Mouse (Mus musculus) heart, embryonic 12.5 days (tissue): ENCODE data around the gene Ywhah. TPM values are rescaled to one million over a fixed set of nuclear protein-coding genes. Genes with fewer than 3 reads are reported as not detected.

Experiments used
- ATAC-seq: fragments of 200-750 bp; cut with Nextera tagmentation; 2 replicates; pipeline ENCODE4 v1.8.0; 2017; ENCODE audit warnings: moderate TSS enrichment, moderate library complexity; ENCODE audit not compliant: insufficient number of reproducible peaks, low FRiP score
- H3K27ac ChIP-seq: fragments of 300-500 bp; sonication (generic); 2 replicates; pipeline ENCODE4 v1.5.1; 2016; ENCODE audit warnings: mild to moderate bottlenecking, moderate library complexity; ENCODE audit not compliant: poor library complexity, severe bottlenecking
- H3K27me3 ChIP-seq: fragments of 300-500 bp; sonication (generic); replicated peaks from 2 replicates; pipeline ENCODE4 v1.6.1; 2016; ENCODE audit warnings: mild to moderate bottlenecking, moderate library complexity
- H3K36me3 ChIP-seq: fragments of 300-500 bp; sonication (generic); 2 replicates; pipeline ENCODE4 v1.6.1; 2016; ENCODE audit warnings: mild to moderate bottlenecking, moderate library complexity
- H3K4me1 ChIP-seq: fragments of 300-500 bp; sonication (generic); replicated peaks from 2 replicates; pipeline ENCODE4 v1.6.1; 2016; ENCODE audit warnings: mild to moderate bottlenecking
- H3K4me2 ChIP-seq: fragments of 300-500 bp; sonication (generic); 2 replicates; pipeline ENCODE4 v1.6.1; 2016; ENCODE audit warnings: mild to moderate bottlenecking, moderate library complexity
- H3K4me3 ChIP-seq: fragments of 300-500 bp; sonication (generic); 2 replicates; pipeline ENCODE4 v1.5.1; 2016; ENCODE audit warnings: mild to moderate bottlenecking
- H3K9ac ChIP-seq: fragments of 300-500 bp; sonication (generic); 2 replicates; pipeline ENCODE4 v1.6.1; 2016; ENCODE audit warnings: mild to moderate bottlenecking, moderate library complexity
- H3K9me3 ChIP-seq: fragments of 300-500 bp; sonication (generic); replicated peaks from 2 replicates; pipeline ENCODE4 v1.6.1; 2016; ENCODE audit warnings: mild to moderate bottlenecking, moderate library complexity
- WGBS: fragments of 180-500 bp; shearing (Covaris S2); methylation state at CpG from one replicate; pipeline ENCODE4 v1.1.7; 2016; 5-methylcytosine and 5-hydroxymethylcytosine counted together
- polyA plus RNA-seq: library from polyadenylated mRNA; unstranded; fragments of >200 nt; fragmentation: Nextera tagmentation; extraction: Ambion mirVana; gene quantifications from 2 replicates; pipeline ENCODE4 v1.2.1, GENCODE M21; 2016

The Ywhah gene
- 481 and 488 TPM in 2 replicates for polyA plus RNA-seq

DNA sequence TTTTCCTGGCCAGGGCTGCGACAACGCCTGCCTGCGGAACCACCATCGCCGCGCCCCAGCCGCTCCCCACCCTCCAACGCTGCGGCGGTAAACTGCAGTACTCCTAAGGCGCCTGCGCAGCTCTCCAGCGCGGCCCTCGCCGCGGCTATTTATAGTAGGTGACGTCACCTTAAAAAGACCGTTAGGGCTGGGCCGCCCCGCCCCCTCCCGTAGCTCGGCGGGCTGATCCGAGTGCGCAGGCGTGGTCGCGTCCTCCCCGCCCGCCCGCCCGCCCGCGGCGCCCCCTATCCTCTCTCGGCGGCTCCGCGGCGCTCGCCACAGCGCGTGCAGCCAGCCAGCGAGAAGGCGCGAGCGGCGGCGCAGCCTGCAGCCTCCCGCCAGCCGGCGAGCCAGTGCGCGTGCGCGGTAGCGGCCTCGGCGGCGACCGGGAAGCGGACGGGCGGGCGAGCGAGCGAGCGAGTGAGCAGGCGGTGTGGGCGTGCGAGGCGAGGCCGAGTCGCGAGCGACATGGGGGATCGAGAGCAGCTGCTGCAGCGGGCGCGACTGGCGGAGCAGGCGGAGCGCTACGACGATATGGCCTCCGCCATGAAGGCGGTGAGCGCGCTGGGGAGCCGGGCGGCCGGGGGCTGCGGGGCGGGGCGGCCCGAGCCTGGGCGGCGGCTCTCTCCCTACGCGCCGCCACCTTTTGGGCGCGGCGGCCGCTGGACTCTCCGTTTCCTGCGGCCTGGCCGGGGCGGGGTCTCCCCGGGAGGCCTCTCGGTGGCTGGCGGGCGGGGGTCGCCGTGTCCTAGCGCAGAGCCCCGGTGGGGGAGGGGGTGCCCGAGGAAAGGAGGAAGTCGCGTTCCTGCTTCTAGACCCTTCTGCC lies at the start of gene Ywhah:
Gene Ywhah (plus strand): TSS at position 256 of the 865 bp plus-strand sequence.
- H3K9ac ChIP-seq: peak within 1 kb of the TSS; percentile 95
- peaks cover 39% of the 10 kb centered on the region for H3K4me1 ChIP-seq
- H3K36me3 ChIP-seq: peaks cover 25% of the 10 kb centered on the region
- under 1% methylated on average over 82 of the region's 121 CpGs for WGBS
- ATAC-seq: peak; percentile 96
- peak within 1 kb of the TSS; percentile 79 for H3K4me3 ChIP-seq
- peak within 1 kb of the TSS; percentile 81 for H3K4me2 ChIP-seq
- no peaks in the 10 kb centered on the region for H3K9me3 ChIP-seq
- H3K27ac ChIP-seq: peak within 1 kb of the TSS; percentile 100
- H3K27me3 ChIP-seq: no peaks in the 10 kb centered on the region

DNA sequence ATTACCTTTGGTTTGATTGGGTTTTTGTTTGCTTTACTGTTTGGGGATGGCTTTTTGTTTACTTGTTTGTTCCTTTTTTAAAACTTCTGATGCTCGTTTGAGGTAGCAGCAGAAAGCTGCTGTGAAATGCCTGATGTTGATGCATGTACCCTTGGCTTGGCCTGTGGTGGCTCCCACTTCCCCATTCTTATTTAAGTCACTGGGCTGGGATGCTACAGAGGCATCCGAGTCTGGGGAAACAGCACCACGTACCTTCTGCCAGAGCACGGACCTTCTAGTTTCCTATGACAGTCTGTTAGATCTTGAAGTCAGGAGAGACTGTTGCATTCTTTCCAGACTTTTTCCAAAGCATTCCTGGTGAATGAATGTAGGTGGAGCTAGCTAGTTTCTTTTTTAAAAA lies 42.1 kb upstream of the Ywhah start:
- no peaks in the 10 kb centered on the region for H3K9me3 ChIP-seq
- no peaks in the 10 kb centered on the region for H3K27me3 ChIP-seq
- no peak overlapping the region for H3K9ac ChIP-seq
- no peak for ATAC-seq
- no peak overlapping the region for H3K4me3 ChIP-seq
- 77% methylated on average over 4 of the region's 4 CpGs for WGBS
- no peak overlapping the region for H3K4me2 ChIP-seq
- peaks cover 44% of the 10 kb centered on the region for H3K36me3 ChIP-seq
- 0 out of 2 replicates have a peak, but pooled peaks cover 8% of the 10 kb centered on the region for H3K4me1 ChIP-seq
- no peak overlapping the region for H3K27ac ChIP-seq

DNA sequence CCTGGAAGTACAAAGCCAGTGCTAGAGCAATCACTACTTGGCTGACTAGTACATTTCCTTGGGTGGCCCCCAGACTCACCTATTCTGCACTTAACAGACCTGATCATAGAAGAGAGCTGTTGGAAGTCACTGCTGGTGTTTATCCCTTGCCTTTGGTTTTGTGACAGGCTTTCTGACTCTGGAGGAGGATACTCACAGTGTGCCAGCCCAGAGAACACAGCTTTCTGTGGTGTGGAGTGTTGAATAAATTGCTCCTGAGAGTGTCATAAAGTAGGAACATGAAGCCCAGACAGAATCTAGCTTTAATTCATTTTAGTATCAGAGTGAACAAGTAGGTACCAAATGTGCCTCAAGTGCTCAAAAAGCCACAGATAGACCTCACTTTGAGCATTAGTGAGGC lies 41.4 kb upstream of the Ywhah start:
- Histone ChIP-seq H3K4me3 (no peak overlapping the region), H3K36me3 (peaks cover 47% of the 10 kb centered on the region), H3K9me3 (no peaks in the 10 kb centered on the region), H3K9ac (no peak overlapping the region), H3K4me1 (0 out of 2 replicates have a peak, but pooled peaks cover 10% of the 10 kb centered on the region), H3K4me2 (no peak overlapping the region), H3K27ac (no peak overlapping the region), H3K27me3 (no peaks in the 10 kb centered on the region)
- ATAC-seq: no peak

DNA sequence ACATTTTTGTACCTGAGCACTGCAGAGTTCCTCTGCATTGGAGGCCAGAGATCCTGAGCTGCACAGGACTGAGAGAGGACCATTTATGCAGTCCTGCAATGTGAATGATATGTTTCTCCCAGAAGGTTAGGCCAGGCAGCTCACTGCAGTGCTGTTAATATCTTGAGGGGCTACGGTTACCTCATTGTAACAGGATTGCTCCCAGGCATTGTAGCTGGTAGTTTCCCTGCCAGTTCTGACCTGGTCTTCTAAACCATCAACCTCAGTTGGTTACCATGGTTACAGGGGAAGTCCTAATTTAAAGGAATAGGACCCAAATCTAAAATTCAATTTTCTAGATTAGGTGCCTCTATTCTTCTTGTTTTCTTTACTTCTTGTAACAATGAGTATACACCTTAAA lies 33.2 kb upstream of the Ywhah start:
- ATAC-seq: no peak
- H3K36me3 ChIP-seq: peaks cover 69% of the 10 kb centered on the region
- no peak overlapping the region for H3K9ac ChIP-seq
- 89% methylated on average over 1 of the region's 1 CpGs for WGBS
- H3K27ac ChIP-seq: no peak overlapping the region
- 0 out of 2 replicates have a peak, but pooled peaks cover 3% of the 10 kb centered on the region for H3K9me3 ChIP-seq
- no peak overlapping the region for H3K4me3 ChIP-seq
- H3K4me2 ChIP-seq: no peak overlapping the region
- H3K4me1 ChIP-seq: peaks cover 35% of the 10 kb centered on the region
- H3K27me3 ChIP-seq: no peaks in the 10 kb centered on the region

DNA sequence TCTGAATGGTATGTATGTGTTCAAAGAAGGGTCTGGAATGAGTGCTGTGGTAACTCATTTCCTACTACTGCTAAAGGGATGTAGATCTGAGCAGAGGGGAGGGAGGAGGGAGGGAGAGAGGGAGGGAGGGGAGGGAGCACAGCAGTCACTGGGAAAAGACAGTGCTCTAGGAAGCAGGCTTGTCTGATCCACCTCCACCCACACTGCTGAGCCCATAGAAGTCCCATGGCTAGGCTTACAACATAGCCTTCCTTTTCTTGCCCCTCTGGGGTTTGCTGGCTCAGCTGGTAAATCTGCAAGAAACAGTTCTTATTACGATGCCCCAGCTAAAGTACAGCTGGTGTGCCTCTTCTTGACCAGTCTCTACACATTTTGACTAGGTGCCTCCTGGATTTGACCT lies 30.7 kb upstream of the Ywhah start:
- no peak for ATAC-seq
- Histone ChIP-seq H3K9me3 (0 out of 2 replicates have a peak, but pooled peaks cover 3% of the 10 kb centered on the region), H3K4me1 (peaks cover 51% of the 10 kb centered on the region), H3K4me2 (no peak overlapping the region), H3K27ac (no peak overlapping the region), H3K9ac (no peak overlapping the region), H3K36me3 (peaks cover 50% of the 10 kb centered on the region), H3K27me3 (no peaks in the 10 kb centered on the region), H3K4me3 (no peak overlapping the region)
- WGBS: 81% methylated on average over 1 of the region's 1 CpGs

DNA sequence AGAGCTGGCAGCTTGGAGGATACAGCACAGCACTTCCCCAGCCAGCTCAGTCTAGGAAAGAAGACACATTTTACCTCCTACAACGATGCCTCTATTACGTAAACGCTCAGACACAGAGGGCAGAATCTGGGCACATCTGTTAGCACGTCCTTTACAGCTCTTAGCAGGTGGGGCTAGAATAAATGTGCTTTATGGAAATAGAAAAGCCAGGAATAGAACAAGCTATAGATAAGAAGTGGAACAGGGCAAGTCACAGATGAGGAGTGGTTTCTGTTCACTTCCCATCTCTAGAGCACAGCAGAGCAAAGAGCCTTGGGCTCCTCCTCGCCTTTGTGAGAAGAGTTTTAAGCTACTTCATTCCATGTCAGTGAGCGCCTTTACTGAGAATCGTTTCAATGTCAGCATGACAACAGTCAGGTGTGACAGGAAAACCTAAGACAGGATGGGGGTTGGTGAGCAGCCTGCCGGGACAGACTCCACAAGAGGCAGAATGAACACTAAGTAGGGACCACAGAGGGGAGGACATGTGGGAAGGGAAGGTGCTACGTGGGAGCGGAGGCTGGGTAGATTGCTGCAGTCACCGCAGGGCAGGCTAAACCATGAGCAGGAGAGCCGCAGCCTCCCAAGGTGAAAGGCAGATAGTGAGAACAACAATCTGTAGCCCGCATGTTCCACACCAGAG lies 28.5 kb upstream of the Ywhah start:
- Histone ChIP-seq H3K4me2 (peak overlapping the region; percentile 56), H3K9me3 (0 out of 2 replicates have a peak, but pooled peaks cover 3% of the 10 kb centered on the region), H3K27ac (peak overlapping the region; percentile 91), H3K4me3 (peak overlapping the region; percentile 9), H3K4me1 (peaks cover 54% of the 10 kb centered on the region), H3K36me3 (peaks cover 28% of the 10 kb centered on the region), H3K9ac (0 out of 2 replicates have a peak overlapping the region, but pooled peaks have one; percentile 45), H3K27me3 (no peaks in the 10 kb centered on the region)
- ATAC-seq: peak; percentile 16; the same call in 1 of the 2 replicates
- WGBS: 39% methylated on average over 13 of the region's 13 CpGs

DNA sequence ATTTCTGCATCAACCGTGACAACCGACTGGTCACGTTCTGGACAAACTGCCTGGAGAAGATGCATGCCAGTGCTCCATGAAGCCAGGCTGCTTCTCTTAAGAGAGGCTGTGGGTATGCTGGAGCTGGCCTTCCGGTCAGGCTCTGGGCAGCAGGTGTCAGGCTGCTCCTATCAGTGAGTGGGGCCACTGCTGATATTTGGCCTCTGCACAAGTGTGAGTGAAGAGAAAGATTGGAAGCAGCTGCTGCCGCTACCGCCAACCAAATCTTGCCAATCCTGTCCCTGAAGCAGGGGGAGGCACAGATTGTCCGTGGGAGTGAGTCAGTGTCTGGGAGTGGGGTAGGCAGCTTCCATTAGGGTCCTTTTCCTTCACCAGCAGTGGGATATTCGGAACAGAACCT lies 27.5 kb upstream of the Ywhah start:
- peak; percentile 56; the same call in 1 of the 2 replicates for ATAC-seq
- whole genome bisulfite sequencing: 43% methylated on average over 8 of the region's 8 CpGs
- H3K4me1 ChIP-seq: peaks cover 54% of the 10 kb centered on the region
- no peak overlapping the region for H3K4me3 ChIP-seq
- no peaks in the 10 kb centered on the region for H3K27me3 ChIP-seq
- peak overlapping the region; percentile 56 for H3K4me2 ChIP-seq
- 0 out of 2 replicates have a peak overlapping the region, but pooled peaks have one; percentile 45 for H3K9ac ChIP-seq
- H3K36me3 ChIP-seq: peaks cover 21% of the 10 kb centered on the region
- H3K27ac ChIP-seq: peak overlapping the region; percentile 91
- 0 out of 2 replicates have a peak, but pooled peaks cover 3% of the 10 kb centered on the region for H3K9me3 ChIP-seq

DNA sequence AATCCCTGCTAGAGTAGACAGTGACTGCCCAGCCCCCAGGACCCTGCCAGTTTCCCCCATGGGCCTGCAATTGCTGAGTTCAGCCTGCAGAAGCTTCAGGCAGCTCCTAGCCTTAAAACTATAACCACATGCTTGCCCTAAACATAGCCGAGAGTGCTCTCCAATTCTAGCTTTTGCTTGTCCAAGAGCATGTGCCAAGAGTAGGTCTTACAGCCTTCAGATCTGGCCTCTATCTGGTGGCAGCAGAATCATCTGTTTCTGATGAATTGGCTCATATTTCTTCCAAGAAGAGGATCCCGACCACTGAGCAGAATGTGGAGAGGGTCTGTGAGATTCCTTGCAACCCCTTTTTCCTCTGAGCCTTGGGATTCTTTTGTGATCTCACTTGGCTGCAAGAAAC lies 24.1 kb upstream of the Ywhah start:
- Histone ChIP-seq H3K27ac (no peak overlapping the region), H3K9me3 (no peaks in the 10 kb centered on the region), H3K27me3 (peaks cover 3% of the 10 kb centered on the region; the same call in 1 of the 2 replicates), H3K4me1 (peaks cover 34% of the 10 kb centered on the region), H3K36me3 (no peaks in the 10 kb centered on the region), H3K4me3 (no peak overlapping the region), H3K4me2 (no peak overlapping the region), H3K9ac (no peak overlapping the region)
- 51% methylated on average over 2 of the region's 2 CpGs for WGBS
- no peak for ATAC-seq

DNA sequence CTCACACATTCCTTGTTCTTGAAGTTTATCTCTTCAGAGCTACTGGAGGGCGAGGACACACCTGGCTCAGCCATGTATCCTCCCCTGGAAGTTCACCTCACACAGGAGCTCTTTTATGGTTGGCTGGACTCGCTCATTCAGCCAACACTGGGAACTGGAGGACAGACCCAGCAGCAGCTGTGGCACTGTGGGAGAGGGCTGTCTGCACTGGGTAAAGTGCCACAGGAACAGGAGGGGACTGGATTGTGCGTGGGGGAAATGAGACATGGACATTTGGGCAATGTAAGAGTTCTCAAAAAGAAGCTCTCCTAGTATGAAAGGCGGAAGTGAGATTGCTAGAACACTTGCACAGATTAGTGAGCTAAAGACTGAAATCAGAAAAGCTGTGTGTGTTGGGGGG lies 22.9 kb upstream of the Ywhah start:
- ATAC-seq: no peak
- Histone ChIP-seq H3K27ac (no peak overlapping the region), H3K27me3 (peaks cover 3% of the 10 kb centered on the region; the same call in 1 of the 2 replicates), H3K36me3 (no peaks in the 10 kb centered on the region), H3K9me3 (no peaks in the 10 kb centered on the region), H3K4me3 (no peak overlapping the region), H3K9ac (no peak overlapping the region), H3K4me2 (no peak overlapping the region), H3K4me1 (peaks cover 22% of the 10 kb centered on the region)
- 79% methylated on average over 4 of the region's 4 CpGs for WGBS

DNA sequence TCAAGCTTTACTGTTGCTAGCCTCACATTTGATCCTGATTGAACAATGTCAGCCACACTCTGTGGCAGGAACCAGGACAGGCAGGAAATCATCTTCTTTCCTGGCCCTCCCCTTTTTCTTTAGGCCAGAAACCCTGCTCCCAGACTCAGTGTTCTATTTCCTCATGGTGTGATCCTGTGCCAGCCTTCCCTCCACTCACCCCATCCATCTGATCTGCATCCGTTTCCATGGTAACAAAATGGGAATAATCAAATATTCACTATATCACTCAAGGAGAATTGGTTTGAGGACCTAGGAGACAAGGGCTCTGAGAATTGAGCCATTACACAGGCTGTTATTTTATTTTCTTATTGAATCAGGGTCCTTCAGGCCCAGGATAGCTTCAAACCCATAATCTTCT lies 22.1 kb upstream of the Ywhah start:
- no peak overlapping the region for H3K4me2 ChIP-seq
- ATAC-seq: no peak
- peaks cover 14% of the 10 kb centered on the region for H3K4me1 ChIP-seq
- H3K27me3 ChIP-seq: peaks cover 3% of the 10 kb centered on the region; the same call in 1 of the 2 replicates
- H3K9me3 ChIP-seq: no peaks in the 10 kb centered on the region
- no peak overlapping the region for H3K9ac ChIP-seq
- 78% methylated on average over 1 of the region's 1 CpGs for WGBS
- H3K36me3 ChIP-seq: no peaks in the 10 kb centered on the region
- no peak overlapping the region for H3K4me3 ChIP-seq
- no peak overlapping the region for H3K27ac ChIP-seq

DNA sequence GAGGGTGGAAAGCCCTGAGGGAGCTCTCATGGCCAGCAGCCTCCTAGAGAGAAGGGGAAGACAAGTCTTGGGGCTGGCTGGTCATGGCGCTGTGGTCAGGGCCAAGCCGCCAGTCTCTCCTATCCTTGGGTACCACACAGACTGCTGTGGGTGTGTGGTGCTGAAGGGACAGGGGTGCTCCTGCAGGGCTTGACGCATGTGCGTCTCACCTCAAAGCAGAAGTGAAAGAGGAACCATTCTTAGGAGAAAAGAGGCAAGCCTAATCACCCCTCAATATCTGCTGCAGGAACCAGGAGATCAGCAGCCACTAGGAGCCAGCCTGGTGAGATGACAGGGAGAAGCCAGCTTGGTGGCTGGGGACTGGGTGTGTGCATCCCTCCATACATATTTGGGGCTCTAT lies 20.9 kb upstream of the Ywhah start:
- no peaks in the 10 kb centered on the region for H3K36me3 ChIP-seq
- 34% methylated on average over 4 of the region's 4 CpGs for WGBS
- H3K27me3 ChIP-seq: peaks cover 3% of the 10 kb centered on the region; the same call in 1 of the 2 replicates
- no peaks in the 10 kb centered on the region for H3K9me3 ChIP-seq
- no peak for ATAC-seq
- H3K4me2 ChIP-seq: no peak overlapping the region
- no peak overlapping the region for H3K27ac ChIP-seq
- H3K9ac ChIP-seq: no peak overlapping the region
- H3K4me3 ChIP-seq: no peak overlapping the region
- H3K4me1 ChIP-seq: peaks cover 5% of the 10 kb centered on the region
